Mouse (Mus musculus): ENCODE measurements at regions not wholly inside any gene's neighbourhood (a gene's known extent, or its start where the extent isn't known, plus 50 kb on each side); places are given as distances from the start of the nearest gene placed in this dataset.

DNA sequence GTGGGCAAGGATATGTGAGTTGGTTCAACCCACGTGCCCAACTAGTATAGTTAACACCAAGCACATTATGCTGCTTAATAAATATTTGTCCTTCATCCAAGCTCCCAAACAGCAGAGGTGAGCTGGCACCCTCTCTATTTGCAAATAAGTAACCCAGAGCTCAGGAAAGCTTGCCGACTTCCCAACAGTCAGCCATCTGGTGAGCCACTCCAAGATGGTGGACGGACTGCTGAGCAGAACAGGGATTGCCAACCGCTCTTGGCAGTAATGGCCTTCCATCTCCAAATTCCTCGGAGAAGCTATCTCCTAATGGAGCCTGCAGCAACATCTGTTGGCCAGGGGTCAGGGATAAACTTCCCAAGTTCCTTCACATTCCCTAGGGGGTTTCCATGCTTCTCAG is 188.2 kb downstream of the Ttc8 start:
- Histone ChIP-seq H3K4me2 (no peak overlapping the region), H3K27ac (no peak overlapping the region), H3K4me1 (no peaks in the 10 kb centered on the region), H3K9ac (no peak overlapping the region), H3K36me3 (no peaks in the 10 kb centered on the region), H3K4me3 (no peak overlapping the region), H3K27me3 (no peaks in the 10 kb centered on the region), H3K9me3 (no peaks in the 10 kb centered on the region)
- ATAC-seq (ENCODE audit: borderline replicate concordance, extremely low read depth, low FRiP score, low TSS enrichment) = no peak
- WGBS = 82% methylated on average over 5 of the region's 5 CpGs

DNA sequence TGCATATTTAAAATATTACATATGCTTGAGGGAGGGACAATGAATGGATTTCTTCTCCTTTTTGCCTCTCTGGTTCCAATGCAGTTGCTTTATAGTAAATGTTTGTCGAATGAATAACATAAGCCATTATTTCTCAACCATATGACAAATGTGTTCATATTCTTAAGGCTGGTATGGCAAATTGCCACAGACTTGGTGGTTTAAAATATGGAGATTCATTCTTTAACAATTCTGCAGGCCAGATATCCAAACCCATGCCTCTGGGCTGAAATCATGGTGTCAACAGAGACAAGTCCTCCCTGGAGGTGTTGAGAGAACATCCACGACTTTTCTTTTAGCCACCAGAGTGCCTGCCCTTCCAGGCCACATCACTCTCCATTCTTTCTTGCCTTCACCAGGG is 193.4 kb downstream of the Ttc8 start:
- no peaks in the 10 kb centered on the region for H3K36me3 ChIP-seq
- H3K27ac ChIP-seq = no peak overlapping the region
- H3K9ac ChIP-seq = no peak overlapping the region
- no peaks in the 10 kb centered on the region for H3K4me1 ChIP-seq
- H3K4me2 ChIP-seq = no peak overlapping the region
- H3K27me3 ChIP-seq = no peaks in the 10 kb centered on the region
- 85% methylated on average over 2 of the region's 2 CpGs for WGBS
- no peaks in the 10 kb centered on the region for H3K9me3 ChIP-seq
- no peak for ATAC-seq (ENCODE audit: borderline replicate concordance, extremely low read depth, low FRiP score, low TSS enrichment)
- H3K4me3 ChIP-seq = no peak overlapping the region

DNA sequence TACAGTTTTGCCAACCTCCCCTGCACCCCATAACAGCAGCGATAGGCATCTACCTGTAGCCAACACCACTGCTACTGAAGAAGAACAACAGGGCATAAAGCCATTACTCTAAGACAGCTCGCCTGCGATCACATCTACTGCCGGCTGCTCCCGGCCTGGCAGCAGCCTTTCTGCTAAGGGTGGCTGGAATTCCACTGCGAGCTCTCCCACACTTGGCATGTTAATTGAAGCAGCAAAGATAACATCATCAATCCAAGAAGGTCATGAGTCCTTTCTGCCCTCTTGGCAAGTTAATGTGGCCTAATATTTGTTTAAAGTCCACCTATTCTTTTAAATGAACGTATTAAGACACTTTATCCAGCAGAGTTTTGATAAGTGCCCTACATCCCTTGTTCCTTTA is 196.1 kb downstream of the Ttc8 start:
- Histone ChIP-seq H3K27ac (no peak overlapping the region), H3K36me3 (no peaks in the 10 kb centered on the region), H3K4me2 (no peak overlapping the region), H3K27me3 (no peaks in the 10 kb centered on the region), H3K9me3 (no peaks in the 10 kb centered on the region), H3K4me1 (no peaks in the 10 kb centered on the region), H3K4me3 (no peak overlapping the region), H3K9ac (no peak overlapping the region)
- ATAC-seq (ENCODE audit: borderline replicate concordance, extremely low read depth, low FRiP score, low TSS enrichment) = no peak
- WGBS = 18% methylated on average over 7 of the region's 7 CpGs

DNA sequence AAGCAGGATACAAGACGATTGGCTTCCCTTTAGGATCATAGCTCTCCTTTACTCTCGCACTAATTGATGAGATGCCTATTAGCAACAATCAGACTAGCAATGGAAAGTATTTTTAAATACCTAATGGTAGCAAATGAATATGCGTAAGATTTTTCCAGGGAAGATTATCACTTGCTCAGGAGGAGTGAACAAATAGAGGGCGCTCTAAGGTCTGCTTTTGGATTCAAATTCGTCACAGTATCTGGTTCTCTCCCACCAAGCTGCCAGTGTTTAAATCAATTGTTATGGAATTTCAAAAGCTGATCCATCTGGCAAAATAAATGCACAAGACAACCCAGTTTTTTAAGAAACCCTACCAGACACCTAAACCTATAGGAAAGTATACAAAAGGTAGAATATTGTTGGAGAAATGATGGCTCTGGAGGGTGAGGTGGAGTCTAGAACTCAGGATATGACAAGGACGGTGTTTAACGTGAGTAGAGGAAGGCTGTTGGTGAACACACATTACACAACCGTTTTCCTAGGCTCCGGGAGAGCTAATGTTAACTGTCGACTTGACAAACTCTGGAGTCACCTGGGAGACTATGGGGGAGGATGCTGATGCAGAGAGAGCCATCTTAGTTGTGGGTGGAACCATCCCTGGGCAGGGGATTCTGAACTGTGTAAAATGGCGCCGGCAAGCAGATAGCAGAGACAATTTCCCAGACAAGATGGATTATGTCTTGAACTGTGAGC is 198.2 kb downstream of the Ttc8 start:
- 84% methylated on average over 12 of the region's 12 CpGs for WGBS
- no peak for ATAC-seq (ENCODE audit: borderline replicate concordance, extremely low read depth, low FRiP score, low TSS enrichment)
- Histone ChIP-seq H3K9ac (no peak overlapping the region), H3K4me3 (no peak overlapping the region), H3K9me3 (no peaks in the 10 kb centered on the region), H3K4me1 (no peaks in the 10 kb centered on the region), H3K4me2 (no peak overlapping the region), H3K27ac (no peak overlapping the region), H3K27me3 (no peaks in the 10 kb centered on the region), H3K36me3 (no peaks in the 10 kb centered on the region)

DNA sequence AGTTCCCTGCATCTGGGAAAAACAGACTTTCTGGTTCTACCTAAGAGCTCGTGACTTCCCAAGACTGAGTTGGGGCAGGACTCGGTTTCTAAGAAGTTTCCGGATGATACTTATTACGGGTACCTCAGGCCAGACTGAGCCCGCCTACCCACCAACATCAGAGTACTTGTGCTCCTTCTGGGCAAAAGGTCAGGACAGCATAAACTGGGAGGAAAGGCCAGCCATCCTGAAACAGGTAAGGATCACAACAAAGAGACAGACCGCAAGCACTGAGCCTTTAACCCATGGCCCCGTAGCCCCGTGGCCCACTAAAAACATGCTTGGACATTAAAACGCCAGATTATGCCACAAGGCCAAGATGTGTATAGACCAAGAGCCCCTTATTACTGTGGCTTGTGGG is 199.6 kb downstream of the Ttc8 start:
- Histone ChIP-seq H3K36me3 (no peaks in the 10 kb centered on the region), H3K4me1 (no peaks in the 10 kb centered on the region), H3K27me3 (no peaks in the 10 kb centered on the region), H3K27ac (no peak overlapping the region), H3K9ac (no peak overlapping the region), H3K4me2 (no peak overlapping the region), H3K9me3 (no peaks in the 10 kb centered on the region), H3K4me3 (no peak overlapping the region)
- WGBS = 89% methylated on average over 9 of the region's 9 CpGs
- ATAC-seq (ENCODE audit: borderline replicate concordance, extremely low read depth, low FRiP score, low TSS enrichment) = no peak

DNA sequence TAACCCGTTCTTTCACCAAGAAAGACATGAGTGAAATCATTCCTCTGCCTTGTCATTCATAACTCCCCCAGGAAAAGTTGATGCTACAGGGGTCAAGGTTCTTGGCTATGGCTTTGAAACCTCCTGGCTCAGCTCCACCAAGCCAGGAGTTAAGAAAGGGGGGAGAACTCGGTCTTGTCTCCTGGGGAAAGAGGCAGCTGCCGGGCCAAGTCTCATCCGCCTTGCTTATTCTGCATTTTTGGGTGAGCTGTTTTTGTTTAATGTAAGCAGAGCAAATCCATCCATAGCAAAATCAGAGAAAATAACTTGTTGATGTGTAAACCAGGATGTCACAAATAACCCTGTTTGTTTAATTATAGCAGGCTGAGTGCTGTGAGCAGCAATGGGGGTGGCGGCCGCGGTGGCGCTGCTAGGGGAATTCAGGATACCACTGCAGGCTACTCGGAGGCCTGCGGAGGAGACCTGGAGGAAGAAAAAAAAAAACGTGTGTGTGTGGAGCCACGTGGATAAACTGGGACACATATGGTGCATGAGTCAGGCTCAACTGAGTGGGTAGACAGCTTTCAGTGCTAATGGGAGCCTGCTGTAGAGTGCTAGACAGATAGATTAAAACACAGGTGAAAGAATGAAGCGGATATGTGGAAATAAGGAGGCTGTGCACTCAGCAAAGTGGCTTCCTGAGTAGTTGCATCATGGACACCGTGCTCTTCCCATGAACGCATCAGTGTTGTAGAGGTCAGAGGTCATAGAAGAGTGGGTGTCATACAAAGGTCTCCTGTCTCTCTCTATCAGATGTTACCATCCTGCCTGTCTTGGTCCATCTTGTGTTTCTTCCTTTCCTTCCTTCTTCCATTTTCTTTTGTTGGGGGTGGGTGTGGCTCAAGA is 203.5 kb downstream of the Ttc8 start:
- Histone ChIP-seq H3K4me2 (no peak overlapping the region), H3K4me3 (no peak overlapping the region), H3K27ac (no peak overlapping the region), H3K36me3 (no peaks in the 10 kb centered on the region), H3K27me3 (no peaks in the 10 kb centered on the region), H3K9me3 (no peaks in the 10 kb centered on the region), H3K9ac (no peak overlapping the region), H3K4me1 (no peaks in the 10 kb centered on the region)
- WGBS = 59% methylated on average over 15 of the region's 15 CpGs
- peak; percentile 46; the same call in 1 of the 2 replicates for ATAC-seq (ENCODE audit: borderline replicate concordance, extremely low read depth, low FRiP score, low TSS enrichment)

DNA sequence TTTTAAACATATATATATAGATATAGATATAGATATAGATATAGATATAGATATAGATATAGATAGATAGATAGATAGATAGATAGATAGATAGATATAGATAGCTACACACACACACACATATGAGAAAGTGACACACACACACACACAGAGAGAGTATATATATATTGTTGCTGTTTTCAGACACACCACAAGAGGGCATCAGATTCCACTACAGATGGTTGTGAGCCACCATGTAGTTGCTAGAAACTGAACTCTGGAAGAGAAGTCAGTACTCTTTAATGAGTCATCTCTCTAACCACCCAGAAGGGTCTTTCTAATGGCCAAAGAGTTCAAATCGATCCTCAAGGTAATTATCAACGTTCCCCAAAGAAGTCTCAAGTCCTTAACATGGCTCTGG is 205.8 kb downstream of the Ttc8 start:
- ATAC-seq (ENCODE audit: borderline replicate concordance, extremely low read depth, low FRiP score, low TSS enrichment) = no peak
- no peak overlapping the region for H3K9ac ChIP-seq
- 90% methylated on average over 2 of the region's 2 CpGs for WGBS

More for the DNA sequence above, 205.8 kb downstream of the Ttc8 start:
- Histone ChIP-seq H3K4me3 (no peak overlapping the region), H3K27ac (no peak overlapping the region), H3K9me3 (no peaks in the 10 kb centered on the region), H3K27me3 (no peaks in the 10 kb centered on the region), H3K4me2 (no peak overlapping the region), H3K36me3 (no peaks in the 10 kb centered on the region), H3K4me1 (no peaks in the 10 kb centered on the region)

Data from lung, embryonic 15.5 days (tissue).